Mouse (Mus musculus): ENCODE measurements at regions not wholly inside any gene's neighbourhood (a gene's known extent, or its start where the extent isn't known, plus 50 kb on each side); places are given as distances from the start of the nearest gene placed in this dataset.

- no peak overlapping the region for H3K4me3 ChIP-seq
- no peak overlapping the region for H3K27ac ChIP-seq
- no peak overlapping the region for H3K9ac ChIP-seq
- ATAC-seq (ENCODE audit: insufficient number of reproducible peaks, insufficient read depth, low FRiP score, low TSS enrichment, low read depth): no peak
- H3K36me3 ChIP-seq: no peaks in the 10 kb centered on the region
- 82% methylated on average over 4 of the region's 4 CpGs for WGBS
- no peaks in the 10 kb centered on the region for H3K27me3 ChIP-seq
- no peaks in the 10 kb centered on the region for H3K9me3 ChIP-seq
- no peaks in the 10 kb centered on the region for H3K4me1 ChIP-seq
- H3K4me2 ChIP-seq: no peak overlapping the region
Observed at GRCm38 (mm10) chr6:147944940-147945676, 102.0 kb upstream of the Far2 start.

GRCm38 (mm10) chr6:147947997-147948396 lies 99.1 kb upstream of the Far2 start:
- Histone ChIP-seq H3K4me2 (no peak overlapping the region), H3K9me3 (no peaks in the 10 kb centered on the region), H3K9ac (no peak overlapping the region), H3K4me3 (no peak overlapping the region), H3K36me3 (no peaks in the 10 kb centered on the region), H3K27me3 (no peaks in the 10 kb centered on the region), H3K27ac (no peak overlapping the region), H3K4me1 (peaks cover 6% of the 10 kb centered on the region)
- 76% methylated on average over 4 of the region's 4 CpGs for WGBS
- no peak for ATAC-seq (ENCODE audit: insufficient number of reproducible peaks, insufficient read depth, low FRiP score, low TSS enrichment, low read depth)

GRCm38 (mm10) chr6:147951642-147952041 lies 95.4 kb upstream of the Far2 start:
- no peak for ATAC-seq (ENCODE audit: insufficient number of reproducible peaks, insufficient read depth, low FRiP score, low TSS enrichment, low read depth)
- Histone ChIP-seq H3K36me3 (no peaks in the 10 kb centered on the region), H3K27ac (no peak overlapping the region), H3K4me2 (no peak overlapping the region), H3K9me3 (no peaks in the 10 kb centered on the region), H3K4me3 (no peak overlapping the region), H3K4me1 (peaks cover 14% of the 10 kb centered on the region), H3K27me3 (no peaks in the 10 kb centered on the region), H3K9ac (no peak overlapping the region)

GRCm38 (mm10) chr6:147953058-147953679 lies 93.9 kb upstream of the Far2 start:
- H3K36me3 ChIP-seq: no peaks in the 10 kb centered on the region
- no peak overlapping the region for H3K4me2 ChIP-seq
- H3K9me3 ChIP-seq: no peaks in the 10 kb centered on the region
- H3K27me3 ChIP-seq: no peaks in the 10 kb centered on the region
- H3K9ac ChIP-seq: no peak overlapping the region
- H3K4me1 ChIP-seq: peaks cover 14% of the 10 kb centered on the region
- peak; percentile 66; the same call in 1 of the 2 replicates for ATAC-seq (ENCODE audit: insufficient number of reproducible peaks, insufficient read depth, low FRiP score, low TSS enrichment, low read depth)
- H3K4me3 ChIP-seq: no peak overlapping the region
- WGBS: 38% methylated on average over 5 of the region's 5 CpGs
- 0 out of 2 replicates have a peak overlapping the region, but pooled peaks have one; percentile 11 for H3K27ac ChIP-seq

- no peak overlapping the region for H3K9ac ChIP-seq
- H3K27me3 ChIP-seq: no peaks in the 10 kb centered on the region
- no peaks in the 10 kb centered on the region for H3K36me3 ChIP-seq
- no peak overlapping the region for H3K4me3 ChIP-seq
- H3K9me3 ChIP-seq: no peaks in the 10 kb centered on the region
- no peak for ATAC-seq (ENCODE audit: insufficient number of reproducible peaks, insufficient read depth, low FRiP score, low TSS enrichment, low read depth)
- H3K4me2 ChIP-seq: no peak overlapping the region
- WGBS: 75% methylated on average over 7 of the region's 7 CpGs
- peaks cover 14% of the 10 kb centered on the region for H3K4me1 ChIP-seq
- H3K27ac ChIP-seq: no peak overlapping the region
Observed at GRCm38 (mm10) chr6:147953753-147954152, 93.3 kb upstream of the Far2 start.

GRCm38 (mm10) chr6:147954253-147954652 lies 92.8 kb upstream of the Far2 start:
- ATAC-seq (ENCODE audit: insufficient number of reproducible peaks, insufficient read depth, low FRiP score, low TSS enrichment, low read depth): no peak
- H3K36me3 ChIP-seq: no peaks in the 10 kb centered on the region
- no peak overlapping the region for H3K27ac ChIP-seq
- no peaks in the 10 kb centered on the region for H3K9me3 ChIP-seq
- no peaks in the 10 kb centered on the region for H3K27me3 ChIP-seq
- peaks cover 14% of the 10 kb centered on the region for H3K4me1 ChIP-seq
- H3K4me3 ChIP-seq: no peak overlapping the region
- 80% methylated on average over 1 of the region's 1 CpGs for WGBS
- H3K4me2 ChIP-seq: no peak overlapping the region
- H3K9ac ChIP-seq: no peak overlapping the region

GRCm38 (mm10) chr6:147954967-147955830 lies 91.9 kb upstream of the Far2 start:
- no peak overlapping the region for H3K27ac ChIP-seq
- H3K27me3 ChIP-seq: no peaks in the 10 kb centered on the region

GRCm38 (mm10) chr6:147964739-147965138 lies 82.3 kb upstream of the Far2 start:
- Histone ChIP-seq H3K4me1 (no peaks in the 10 kb centered on the region), H3K27me3 (no peaks in the 10 kb centered on the region), H3K9ac (no peak overlapping the region), H3K9me3 (no peaks in the 10 kb centered on the region), H3K27ac (no peak overlapping the region), H3K36me3 (no peaks in the 10 kb centered on the region), H3K4me2 (no peak overlapping the region), H3K4me3 (no peak overlapping the region)
- ATAC-seq (ENCODE audit: insufficient number of reproducible peaks, insufficient read depth, low FRiP score, low TSS enrichment, low read depth): no peak
- 83% methylated on average over 4 of the region's 4 CpGs for WGBS

More at GRCm38 (mm10) chr6:147954967-147955830, 91.9 kb upstream of the Far2 start:
- Histone ChIP-seq H3K9ac (no peak overlapping the region), H3K4me1 (peaks cover 14% of the 10 kb centered on the region), H3K9me3 (no peaks in the 10 kb centered on the region), H3K4me2 (no peak overlapping the region), H3K4me3 (no peak overlapping the region), H3K36me3 (no peaks in the 10 kb centered on the region)
- 54% methylated on average over 7 of the region's 7 CpGs for WGBS
- no peak for ATAC-seq (ENCODE audit: insufficient number of reproducible peaks, insufficient read depth, low FRiP score, low TSS enrichment, low read depth)

GRCm38 (mm10) chr6:147970162-147970608 lies 76.9 kb upstream of the Far2 start:
- WGBS: 92% methylated on average over 2 of the region's 2 CpGs
- no peaks in the 10 kb centered on the region for H3K27me3 ChIP-seq
- no peaks in the 10 kb centered on the region for H3K9me3 ChIP-seq
- no peaks in the 10 kb centered on the region for H3K36me3 ChIP-seq
- H3K27ac ChIP-seq: no peak overlapping the region
- H3K4me2 ChIP-seq: no peak overlapping the region
- no peak overlapping the region for H3K9ac ChIP-seq
- no peaks in the 10 kb centered on the region for H3K4me1 ChIP-seq
- H3K4me3 ChIP-seq: no peak overlapping the region
- no peak for ATAC-seq (ENCODE audit: insufficient number of reproducible peaks, insufficient read depth, low FRiP score, low TSS enrichment, low read depth)

GRCm38 (mm10) chr6:147972552-147972951 lies 74.5 kb upstream of the Far2 start:
- no peak overlapping the region for H3K4me3 ChIP-seq
- no peaks in the 10 kb centered on the region for H3K36me3 ChIP-seq
- no peaks in the 10 kb centered on the region for H3K27me3 ChIP-seq
- no peak overlapping the region for H3K27ac ChIP-seq
- H3K9me3 ChIP-seq: no peaks in the 10 kb centered on the region
- no peaks in the 10 kb centered on the region for H3K4me1 ChIP-seq
- WGBS: 33% methylated on average over 1 of the region's 1 CpGs
- H3K9ac ChIP-seq: no peak overlapping the region
- H3K4me2 ChIP-seq: no peak overlapping the region
- ATAC-seq (ENCODE audit: insufficient number of reproducible peaks, insufficient read depth, low FRiP score, low TSS enrichment, low read depth): no peak

GRCm38 (mm10) chr6:147973059-147973458 lies 74.0 kb upstream of the Far2 start:
- H3K4me1 ChIP-seq: no peaks in the 10 kb centered on the region
- WGBS: 81% methylated on average over 2 of the region's 2 CpGs
- no peak overlapping the region for H3K27ac ChIP-seq
- no peak for ATAC-seq (ENCODE audit: insufficient number of reproducible peaks, insufficient read depth, low FRiP score, low TSS enrichment, low read depth)
- H3K36me3 ChIP-seq: no peaks in the 10 kb centered on the region
- no peak overlapping the region for H3K9ac ChIP-seq
- H3K4me3 ChIP-seq: no peak overlapping the region
- H3K9me3 ChIP-seq: no peaks in the 10 kb centered on the region
- no peaks in the 10 kb centered on the region for H3K27me3 ChIP-seq
- no peak overlapping the region for H3K4me2 ChIP-seq
